Mouse (Mus musculus): ENCODE measurements around the gene Olfml2a. TPM values are rescaled to one million over a fixed set of nuclear protein-coding genes. Genes with fewer than 3 reads are reported as not detected.

The Olfml2a gene
- polyA plus RNA-seq, 1 experiment from 2014 or later: 1.2 TPM

GRCm38 (mm10) chr2:38999910-39000586 lies 68.3 kb downstream of the Olfml2a start:
- 67% methylated on average over 8 of the region's 8 CpGs for WGBS
- Histone ChIP-seq H3K9ac (ENCODE audit: low read length) (no peak overlapping the region), H3K27ac (ENCODE audit: low read depth) (no peak overlapping the region), H3K36me3 (ENCODE audit: control insufficient read depth, insufficient read depth, low read length) (peaks cover 46% of the 10 kb centered on the region), H3K4me1 (replicated peaks; ENCODE audit: control insufficient read depth, insufficient read depth, low read length) (peaks cover 16% of the 10 kb centered on the region), H3K9me3 (ENCODE audit: control insufficient read depth, low read length) (no peaks in the 10 kb centered on the region), H3K4me2 (ENCODE audit: low read length) (no peak overlapping the region), H3K27me3 (replicated peaks; ENCODE audit: control insufficient read depth, insufficient read depth, low read length) (no peaks in the 10 kb centered on the region), H3K4me3 (ENCODE audit: low read depth, low read length) (no peak overlapping the region)
- DNase-seq (ENCODE audit: low spot score): no peak
- ATAC-seq (replicated peaks; ENCODE audit: low FRiP score, low TSS enrichment, low read depth): no peak

GRCm38 (mm10) chr2:39000587-39000919 lies 68.8 kb downstream of the Olfml2a start:
- Histone ChIP-seq H3K9ac (ENCODE audit: low read length) (no peak overlapping the region), H3K27me3 (replicated peaks; ENCODE audit: control insufficient read depth, insufficient read depth, low read length) (no peaks in the 10 kb centered on the region), H3K9me3 (ENCODE audit: control insufficient read depth, low read length) (no peaks in the 10 kb centered on the region), H3K27ac (ENCODE audit: low read depth) (no peak overlapping the region), H3K4me1 (replicated peaks; ENCODE audit: control insufficient read depth, insufficient read depth, low read length) (peaks cover 16% of the 10 kb centered on the region), H3K36me3 (ENCODE audit: control insufficient read depth, insufficient read depth, low read length) (peaks cover 46% of the 10 kb centered on the region), H3K4me2 (ENCODE audit: low read length) (no peak overlapping the region), H3K4me3 (ENCODE audit: low read depth, low read length) (no peak overlapping the region)
- 83% methylated on average over 4 of the region's 4 CpGs for WGBS
- DNase-seq (ENCODE audit: low spot score) (no peak), ATAC-seq (replicated peaks; ENCODE audit: low FRiP score, low TSS enrichment, low read depth) (no peak)

GRCm38 (mm10) chr2:39001866-39002265 lies 70.1 kb downstream of the Olfml2a start:
- Histone ChIP-seq H3K4me2 (ENCODE audit: low read length) (no peak overlapping the region), H3K27ac (ENCODE audit: low read depth) (no peak overlapping the region), H3K36me3 (ENCODE audit: control insufficient read depth, insufficient read depth, low read length) (peaks cover 46% of the 10 kb centered on the region), H3K27me3 (replicated peaks; ENCODE audit: control insufficient read depth, insufficient read depth, low read length) (no peaks in the 10 kb centered on the region), H3K9ac (ENCODE audit: low read length) (no peak overlapping the region), H3K4me1 (replicated peaks; ENCODE audit: control insufficient read depth, insufficient read depth, low read length) (peaks cover 20% of the 10 kb centered on the region), H3K4me3 (ENCODE audit: low read depth, low read length) (no peak overlapping the region), H3K9me3 (ENCODE audit: control insufficient read depth, low read length) (no peaks in the 10 kb centered on the region)
- DNase-seq (ENCODE audit: low spot score) (no peak), ATAC-seq (replicated peaks; ENCODE audit: low FRiP score, low TSS enrichment, low read depth) (no peak)
- 77% methylated on average over 3 of the region's 3 CpGs for WGBS

- Histone ChIP-seq H3K27me3 (replicated peaks; ENCODE audit: control insufficient read depth, insufficient read depth, low read length) (no peaks in the 10 kb centered on the region), H3K9me3 (ENCODE audit: control insufficient read depth, low read length) (no peaks in the 10 kb centered on the region), H3K4me3 (ENCODE audit: low read depth, low read length) (no peak overlapping the region), H3K36me3 (ENCODE audit: control insufficient read depth, insufficient read depth, low read length) (peaks cover 46% of the 10 kb centered on the region), H3K27ac (ENCODE audit: low read depth) (no peak overlapping the region), H3K9ac (ENCODE audit: low read length) (peak overlapping the region; percentile 13; the same call in 1 of the 2 replicates), H3K4me1 (replicated peaks; ENCODE audit: control insufficient read depth, insufficient read depth, low read length) (peaks cover 24% of the 10 kb centered on the region), H3K4me2 (ENCODE audit: low read length) (peak overlapping the region; percentile 97)
- WGBS: 68% methylated on average over 8 of the region's 8 CpGs
- ATAC-seq (replicated peaks; ENCODE audit: low FRiP score, low TSS enrichment, low read depth): no peak
- no peak for DNase-seq (ENCODE audit: low spot score)
These were observed 71.3 kb downstream of the Olfml2a start for GRCm38 (mm10) chr2:39003106-39003505.

GRCm38 (mm10) chr2:39003512-39003911 lies 71.7 kb downstream of the Olfml2a start:
- WGBS: 74% methylated on average over 5 of the region's 5 CpGs
- peak overlapping the region; percentile 85 for H3K4me3 ChIP-seq (ENCODE audit: low read depth, low read length)
- no peak overlapping the region for H3K27ac ChIP-seq (ENCODE audit: low read depth)
- H3K36me3 ChIP-seq (ENCODE audit: control insufficient read depth, insufficient read depth, low read length): peaks cover 46% of the 10 kb centered on the region
- H3K27me3 ChIP-seq (replicated peaks; ENCODE audit: control insufficient read depth, insufficient read depth, low read length): no peaks in the 10 kb centered on the region
- peaks cover 24% of the 10 kb centered on the region for H3K4me1 ChIP-seq (replicated peaks; ENCODE audit: control insufficient read depth, insufficient read depth, low read length)
- H3K9me3 ChIP-seq (ENCODE audit: control insufficient read depth, low read length): no peaks in the 10 kb centered on the region
- DNase-seq (ENCODE audit: low spot score) (no peak), ATAC-seq (replicated peaks; ENCODE audit: low FRiP score, low TSS enrichment, low read depth) (no peak)
- H3K4me2 ChIP-seq (ENCODE audit: low read length): peak overlapping the region; percentile 97
- H3K9ac ChIP-seq (ENCODE audit: low read length): peak overlapping the region; percentile 93; the same call in 1 of the 2 replicates

GRCm38 (mm10) chr2:39004372-39004771 lies 72.6 kb downstream of the Olfml2a start:
- Histone ChIP-seq H3K4me1 (replicated peaks; ENCODE audit: control insufficient read depth, insufficient read depth, low read length) (peaks cover 31% of the 10 kb centered on the region), H3K27ac (ENCODE audit: low read depth) (peak overlapping the region; percentile 89), H3K4me2 (ENCODE audit: low read length) (peak overlapping the region; percentile 97), H3K36me3 (ENCODE audit: control insufficient read depth, insufficient read depth, low read length) (peaks cover 46% of the 10 kb centered on the region), H3K9me3 (ENCODE audit: control insufficient read depth, low read length) (no peaks in the 10 kb centered on the region), H3K27me3 (replicated peaks; ENCODE audit: control insufficient read depth, insufficient read depth, low read length) (no peaks in the 10 kb centered on the region), H3K9ac (ENCODE audit: low read length) (peak overlapping the region; percentile 93), H3K4me3 (ENCODE audit: low read depth, low read length) (peak overlapping the region; percentile 85)
- under 1% methylated on average over 11 of the region's 11 CpGs for WGBS
- ATAC-seq (replicated peaks; ENCODE audit: low FRiP score, low TSS enrichment, low read depth) (no peak), DNase-seq (ENCODE audit: low spot score) (peak; percentile 78)

- H3K4me3 ChIP-seq (ENCODE audit: low read depth, low read length): peak within 1 kb of the TSS; percentile 85
- H3K27me3 ChIP-seq (replicated peaks; ENCODE audit: control insufficient read depth, insufficient read depth, low read length): no peaks in the 10 kb centered on the region
- WGBS: under 1% methylated on average over 58 of the region's 58 CpGs
- DNase-seq (ENCODE audit: low spot score) (peak; percentile 87), ATAC-seq (replicated peaks; ENCODE audit: low FRiP score, low TSS enrichment, low read depth) (peak; percentile 82)
- H3K9me3 ChIP-seq (ENCODE audit: control insufficient read depth, low read length): no peaks in the 10 kb centered on the region
- H3K4me2 ChIP-seq (ENCODE audit: low read length): peak within 1 kb of the TSS; percentile 97
- peak within 1 kb of the TSS; percentile 89 for H3K27ac ChIP-seq (ENCODE audit: low read depth)
- H3K9ac ChIP-seq (ENCODE audit: low read length): peak within 1 kb of the TSS; percentile 93
- peaks cover 35% of the 10 kb centered on the region for H3K4me1 ChIP-seq (replicated peaks; ENCODE audit: control insufficient read depth, insufficient read depth, low read length)
- H3K36me3 ChIP-seq (ENCODE audit: control insufficient read depth, insufficient read depth, low read length): peaks cover 41% of the 10 kb centered on the region
These were observed 73.2 kb downstream of the Olfml2a start, which contains the start of gene Arpc5l for GRCm38 (mm10) chr2:39004880-39005435. Arpc5l (plus strand) TSS chr2:39005348.

GRCm38 (mm10) chr2:39005574-39006079 lies 73.8 kb downstream of the Olfml2a start, which contains the start of gene Rpl35:
Rpl35 (minus strand) TSS chr2:39005624.
- Histone ChIP-seq H3K4me1 (replicated peaks; ENCODE audit: control insufficient read depth, insufficient read depth, low read length) (peaks cover 35% of the 10 kb centered on the region), H3K4me2 (ENCODE audit: low read length) (peak within 1 kb of the TSS; percentile 97), H3K27me3 (replicated peaks; ENCODE audit: control insufficient read depth, insufficient read depth, low read length) (no peaks in the 10 kb centered on the region), H3K9me3 (ENCODE audit: control insufficient read depth, low read length) (no peaks in the 10 kb centered on the region), H3K27ac (ENCODE audit: low read depth) (peak within 1 kb of the TSS; percentile 89), H3K9ac (ENCODE audit: low read length) (peak within 1 kb of the TSS; percentile 93), H3K4me3 (ENCODE audit: low read depth, low read length) (peak within 1 kb of the TSS; percentile 85), H3K36me3 (ENCODE audit: control insufficient read depth, insufficient read depth, low read length) (peaks cover 35% of the 10 kb centered on the region)
- DNase-seq (ENCODE audit: low spot score) (peak; percentile 72), ATAC-seq (replicated peaks; ENCODE audit: low FRiP score, low TSS enrichment, low read depth) (no peak)
- WGBS: 10% methylated on average over 15 of the region's 15 CpGs

All from intestine, embryonic 14.5 days (tissue).